Mouse (Mus musculus) liver, postnatal 0 days (tissue): ENCODE data around the gene Grcc10. TPM values are rescaled to one million over a fixed set of nuclear protein-coding genes. Genes with fewer than 3 reads are reported as not detected.
A peak's percentile ranks its signal among the peaks of the same experiment; 100 is the strongest.

Experiments
- ATAC-seq: fragments of 200-750 bp; cut with Nextera tagmentation; 2 replicates; pipeline ENCODE4 v1.8.0; 2017; ENCODE audit warnings: mild to moderate bottlenecking, moderate library complexity
- DNase-seq: peaks from one replicate; pipeline ENCODE4 v3.0.0-alpha.2; 2016
- H3K27ac ChIP-seq: fragments of 300-500 bp; sonication (generic); 2 replicates; pipeline ENCODE4 v1.5.1; 2014; ENCODE audit warnings: antibody characterized with exemption, moderate library complexity, mild to moderate bottlenecking, low read depth
- H3K27me3 ChIP-seq: fragments of 300-500 bp; sonication (generic); 2 replicates; pipeline ENCODE4 v1.6.1; 2014; ENCODE audit warnings: low read length, control low read depth, mixed read lengths; ENCODE audit not compliant: insufficient read depth
- H3K36me3 ChIP-seq: fragments of 300-500 bp; sonication (generic); replicated peaks from 2 replicates; pipeline ENCODE4 v1.6.1; 2014; ENCODE audit warnings: mild to moderate bottlenecking, control low read depth, low read length, moderate library complexity, mixed read lengths; ENCODE audit not compliant: insufficient read depth
- H3K4me1 ChIP-seq: fragments of 300-500 bp; sonication (generic); 2 replicates; pipeline ENCODE4 v1.6.1; 2014; ENCODE audit warnings: antibody characterized with exemption, mild to moderate bottlenecking, control low read depth; ENCODE audit not compliant: insufficient read depth
- H3K4me2 ChIP-seq: fragments of 300-500 bp; sonication (generic); 2 replicates; pipeline ENCODE4 v1.6.1; 2014; ENCODE audit warnings: low read depth, mild to moderate bottlenecking, low read length, moderate library complexity, mixed read lengths
- H3K4me3 ChIP-seq: fragments of 300-500 bp; sonication (generic); 2 replicates; pipeline ENCODE4 v1.5.1; 2014; ENCODE audit warnings: low read depth, low read length
- H3K9ac ChIP-seq: fragments of 300-500 bp; sonication (generic); replicated peaks from 2 replicates; pipeline ENCODE4 v1.6.1; 2014; ENCODE audit warnings: mild to moderate bottlenecking, moderate library complexity
- H3K9me3 ChIP-seq: fragments of 300-500 bp; sonication (generic); 2 replicates; pipeline ENCODE4 v1.6.1; 2016; ENCODE audit warnings: mild to moderate bottlenecking, control low read depth, low read length, mixed read lengths
- CTCF ChIP-seq: sonication (generic); IDR thresholded peaks from 2 replicates; pipeline ENCODE4 v1.5.1; 2016; ENCODE audit warnings: antibody characterized with exemption, low read depth
- EP300 ChIP-seq: IDR thresholded peaks from 2 replicates; pipeline ENCODE4 v1.6.1; 2016; ENCODE audit warnings: antibody characterized with exemption, low read depth, mild to moderate bottlenecking
- WGBS: fragments of 180-500 bp; shearing (Covaris S2); extraction: QIAGEN DNeasy Blood & Tissue Kit; methylation state at CpG from one replicate; pipeline ENCODE4 v1.1.7; 2014; ENCODE audit not compliant: insufficient replicate concordance; 5-methylcytosine and 5-hydroxymethylcytosine counted together
- polyA plus RNA-seq: library from polyadenylated mRNA; unstranded; fragments of >200 nt; fragmentation: Nextera tagmentation; extraction: Ambion mirVana; gene quantifications from 2 replicates; pipeline ENCODE4 v1.2.1, GENCODE M21; 2015

Gene Grcc10
- polyA plus RNA-seq, 1 experiment from 2014 or later, result 148 TPM

DNA sequence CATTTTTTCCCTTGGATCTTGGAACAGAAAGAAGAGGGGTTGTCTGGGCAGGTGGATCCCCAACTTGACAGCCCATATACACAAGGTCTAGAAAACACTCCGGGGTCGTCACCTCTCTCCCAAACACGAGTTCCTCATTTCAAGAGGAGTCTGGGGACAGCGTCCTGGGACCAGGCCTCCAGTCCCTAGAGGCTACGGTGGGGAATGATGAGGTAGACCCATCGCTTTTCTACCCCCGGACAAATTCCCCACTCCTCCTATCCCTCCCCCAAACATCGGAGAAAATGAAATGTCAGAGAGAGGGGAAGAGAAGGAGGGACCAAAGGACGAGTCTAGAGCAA lies 27.5 kb upstream of the Grcc10 start:
- no peaks in the 10 kb centered on the region for H3K9me3 ChIP-seq
- ATAC-seq (no peak), DNase-seq (no peak)
- 0 out of 2 replicates have a peak, but pooled peaks cover 7% of the 10 kb centered on the region for H3K4me1 ChIP-seq
- 3% methylated on average over 9 of the region's 9 CpGs for WGBS
- peaks cover 21% of the 10 kb centered on the region for H3K27me3 ChIP-seq
- H3K27ac ChIP-seq, result no peak overlapping the region
- no peaks in the 10 kb centered on the region for H3K36me3 ChIP-seq
- peak overlapping the region; percentile 31; the same call in 1 of the 2 replicates for H3K9ac ChIP-seq
- TF ChIP-seq CTCF (no peak), EP300 (no peak)
- peak overlapping the region; percentile 78 for H3K4me2 ChIP-seq
- peak overlapping the region; percentile 48 for H3K4me3 ChIP-seq

DNA sequence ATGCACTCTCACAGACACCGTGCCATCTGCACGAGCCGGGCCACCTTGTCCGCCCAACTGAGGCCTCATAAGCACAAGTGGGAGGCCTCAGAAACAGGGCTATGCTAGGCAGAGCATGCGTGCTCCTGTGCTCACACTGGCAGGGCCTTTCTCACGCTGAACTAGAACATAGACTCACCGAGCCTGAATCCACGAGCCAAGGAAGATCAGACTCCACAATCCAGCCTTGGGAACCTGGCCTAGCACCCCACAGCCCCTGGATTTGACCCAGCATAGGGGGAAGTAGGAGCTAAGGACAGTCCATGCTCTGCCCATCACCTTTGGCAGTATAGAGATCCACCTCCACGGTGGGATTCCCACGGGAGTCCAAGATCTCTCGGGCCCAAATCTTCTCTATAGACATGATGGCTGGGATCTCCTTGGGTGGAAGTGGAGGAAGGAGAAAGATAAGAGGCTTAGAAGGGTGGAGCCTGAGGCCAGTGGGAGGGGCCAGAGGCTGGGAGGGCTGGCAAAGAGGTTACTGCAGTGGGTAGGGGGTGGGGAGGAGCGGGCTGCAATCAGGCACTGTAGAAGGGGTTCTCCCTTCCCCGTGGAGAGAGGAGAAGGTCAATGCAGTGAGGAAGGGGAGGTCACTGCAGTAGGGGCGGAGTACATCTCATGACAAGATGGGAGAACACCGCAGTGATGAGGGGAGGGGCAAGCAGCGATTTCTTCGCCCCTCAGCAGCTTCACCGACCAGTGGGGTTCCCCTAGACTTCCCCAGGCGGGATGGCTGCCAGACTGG lies 26.9 kb upstream of the Grcc10 start:
- TF ChIP-seq CTCF (no peak), EP300 (no peak)
- Histone ChIP-seq H3K4me2 (peak overlapping the region; percentile 78), H3K27me3 (peaks cover 21% of the 10 kb centered on the region), H3K9ac (no peak overlapping the region), H3K9me3 (no peaks in the 10 kb centered on the region), H3K36me3 (no peaks in the 10 kb centered on the region), H3K4me3 (0 out of 2 replicates have a peak overlapping the region, but pooled peaks have one; percentile 8), H3K27ac (no peak overlapping the region), H3K4me1 (0 out of 2 replicates have a peak, but pooled peaks cover 7% of the 10 kb centered on the region)
- ATAC-seq (peak; percentile 31; the same call in 1 of the 2 replicates), DNase-seq (no peak)
- WGBS, result 33% methylated on average over 18 of the region's 19 CpGs

DNA sequence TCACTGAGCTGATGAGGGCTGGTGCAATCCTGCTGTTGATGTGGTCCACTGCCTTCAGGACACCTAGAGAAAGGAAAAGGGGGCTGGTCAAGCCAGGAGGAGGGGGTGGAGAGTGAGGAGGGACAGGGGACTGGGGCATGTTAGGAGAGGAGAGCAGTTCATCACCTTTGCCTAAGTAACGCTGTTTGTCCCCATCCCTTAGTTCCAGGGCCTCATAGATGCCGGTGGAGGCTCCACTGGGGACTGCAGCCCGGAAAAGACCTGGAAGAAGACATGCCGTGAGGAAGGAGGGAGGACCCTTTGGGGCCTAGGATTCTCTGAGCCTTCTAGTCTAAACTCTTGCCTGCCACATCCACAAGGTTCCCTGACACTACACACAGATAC lies 26.4 kb upstream of the Grcc10 start:
- no peak overlapping the region for H3K27ac ChIP-seq
- H3K4me2 ChIP-seq, result no peak overlapping the region
- ATAC-seq, result no peak
- H3K9me3 ChIP-seq, result no peaks in the 10 kb centered on the region
- H3K27me3 ChIP-seq, result peaks cover 21% of the 10 kb centered on the region
- WGBS, result 76% methylated on average over 4 of the region's 4 CpGs
- TF ChIP-seq EP300, result no peak
- no peak for TF ChIP-seq CTCF
- no peak for DNase-seq
- H3K36me3 ChIP-seq, result no peaks in the 10 kb centered on the region
- H3K9ac ChIP-seq, result no peak overlapping the region
- H3K4me3 ChIP-seq, result no peak overlapping the region
- H3K4me1 ChIP-seq, result 0 out of 2 replicates have a peak, but pooled peaks cover 7% of the 10 kb centered on the region

GRCm38 (mm10) chr6:124765951-124766350 lies 24.8 kb upstream of the Grcc10 start:
- H3K36me3 ChIP-seq, result no peaks in the 10 kb centered on the region
- 84% methylated on average over 7 of the region's 7 CpGs for WGBS
- H3K4me3 ChIP-seq, result no peak overlapping the region
- DNase-seq, result no peak
- no peak overlapping the region for H3K9ac ChIP-seq
- no peak for ATAC-seq
- H3K27ac ChIP-seq, result no peak overlapping the region
- peaks cover 21% of the 10 kb centered on the region for H3K27me3 ChIP-seq
- no peak overlapping the region for H3K4me2 ChIP-seq
- H3K9me3 ChIP-seq, result no peaks in the 10 kb centered on the region
- TF ChIP-seq CTCF, result no peak
- TF ChIP-seq EP300, result no peak
- 0 out of 2 replicates have a peak, but pooled peaks cover 7% of the 10 kb centered on the region for H3K4me1 ChIP-seq

GRCm38 (mm10) chr6:124759259-124759658 lies 18.1 kb upstream of the Grcc10 start:
- Histone ChIP-seq H3K4me3 (no peak overlapping the region), H3K9ac (no peak overlapping the region; the same call in 1 of the 2 replicates), H3K27ac (no peak overlapping the region), H3K27me3 (peaks cover 22% of the 10 kb centered on the region), H3K36me3 (no peaks in the 10 kb centered on the region), H3K9me3 (no peaks in the 10 kb centered on the region), H3K4me1 (peaks cover 29% of the 10 kb centered on the region), H3K4me2 (peak overlapping the region; percentile 38; the same call in 1 of the 2 replicates)
- ATAC-seq (peak; percentile 42), DNase-seq (peak; percentile 88)
- WGBS, result 2% methylated on average over 5 of the region's 5 CpGs
- TF ChIP-seq EP300 (no peak), CTCF (peak; percentile 97)

DNA sequence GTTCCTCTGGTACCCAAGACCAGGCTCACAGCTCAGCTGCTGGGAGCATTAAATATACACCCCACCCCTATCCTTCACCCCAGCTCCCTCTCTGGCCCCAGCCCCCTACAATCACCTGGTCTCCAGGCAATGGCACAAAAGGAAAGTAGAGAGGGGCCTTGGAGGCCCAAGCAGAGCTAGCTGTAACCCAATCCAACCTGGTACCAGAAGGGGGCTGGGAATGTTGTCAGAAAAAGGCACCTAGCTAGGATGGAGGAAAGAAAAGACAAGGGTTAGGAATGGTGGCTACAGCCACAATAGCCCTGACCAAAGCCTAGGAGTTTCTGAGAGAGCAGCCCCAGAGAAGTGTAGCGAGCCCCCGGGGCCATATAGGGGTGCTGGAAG lies 17.7 kb upstream of the Grcc10 start:
- peaks cover 22% of the 10 kb centered on the region for H3K27me3 ChIP-seq
- no peak for DNase-seq
- no peak overlapping the region; the same call in 1 of the 2 replicates for H3K9ac ChIP-seq
- TF ChIP-seq CTCF, result no peak
- no peak for TF ChIP-seq EP300
- 0 out of 2 replicates have a peak overlapping the region, but pooled peaks have one; percentile 40 for H3K27ac ChIP-seq
- H3K36me3 ChIP-seq, result no peaks in the 10 kb centered on the region
- H3K4me3 ChIP-seq, result no peak overlapping the region
- WGBS, result 52% methylated on average over 2 of the region's 2 CpGs
- ATAC-seq, result no peak
- H3K4me2 ChIP-seq, result peak overlapping the region; percentile 38; the same call in 1 of the 2 replicates
- no peaks in the 10 kb centered on the region for H3K9me3 ChIP-seq
- H3K4me1 ChIP-seq, result peaks cover 29% of the 10 kb centered on the region
